Mouse (Mus musculus) testis, adult 2 months (tissue): ENCODE data around the gene 4930503B20Rik. TPM values are rescaled to one million over a fixed set of nuclear protein-coding genes. Genes with fewer than 3 reads are reported as not detected.

ENCODE experiments used
- H3K27ac ChIP-seq: fragments of 200-500 bp; 2 replicates; pipeline ENCODE4 v1.5.1; 2012; ENCODE audit warnings: low read depth, low read length; ENCODE audit not compliant: control insufficient read depth, insufficient read depth
- H3K27me3 ChIP-seq: fragments of 200-500 bp; 2 replicates; pipeline ENCODE4 v1.6.1; 2012; ENCODE audit warnings: mild to moderate bottlenecking, low read length, moderate library complexity; ENCODE audit not compliant: control insufficient read depth, insufficient read depth
- H3K36me3 ChIP-seq: fragments of 200-500 bp; 2 replicates; pipeline ENCODE4 v1.6.1; 2012; ENCODE audit warnings: mild to moderate bottlenecking, low read length; ENCODE audit not compliant: control insufficient read depth, insufficient read depth
- H3K4me1 ChIP-seq: fragments of 200-500 bp; 2 replicates; pipeline ENCODE4 v1.6.1; 2012; ENCODE audit warnings: low read length; ENCODE audit not compliant: control insufficient read depth, insufficient read depth
- H3K4me3 ChIP-seq: fragments of 200-500 bp; 2 replicates; pipeline ENCODE4 v1.5.1; 2012; ENCODE audit warnings: low read depth, mild to moderate bottlenecking, low read length, moderate library complexity, mixed read lengths; ENCODE audit not compliant: control insufficient read depth
- CTCF ChIP-seq: fragments of 200-500 bp; IDR thresholded peaks from 2 replicates; pipeline ENCODE4 v1.5.1; 2012; ENCODE audit warnings: low read depth, mild to moderate bottlenecking, inconsistent platforms, low read length, moderate library complexity; ENCODE audit not compliant: control insufficient read depth, insufficient read depth, insufficient replicate concordance
- POLR2A ChIP-seq: fragments of 200-500 bp; IDR thresholded peaks from 2 replicates; pipeline ENCODE4 v1.6.1; 2012; ENCODE audit warnings: low read depth, mild to moderate bottlenecking, inconsistent platforms, low read length, moderate library complexity; ENCODE audit not compliant: control insufficient read depth
- polyA plus RNA-seq: library from polyadenylated mRNA; depleted of rRNA; stranded (reverse); fragments of >200 nt; gene quantifications from 2 replicates; pipeline ENCODE4 v1.2.3, GENCODE M21; 2012

Gene 4930503B20Rik
- polyA plus RNA-seq, 1 experiment, result 256 TPM

DNA sequence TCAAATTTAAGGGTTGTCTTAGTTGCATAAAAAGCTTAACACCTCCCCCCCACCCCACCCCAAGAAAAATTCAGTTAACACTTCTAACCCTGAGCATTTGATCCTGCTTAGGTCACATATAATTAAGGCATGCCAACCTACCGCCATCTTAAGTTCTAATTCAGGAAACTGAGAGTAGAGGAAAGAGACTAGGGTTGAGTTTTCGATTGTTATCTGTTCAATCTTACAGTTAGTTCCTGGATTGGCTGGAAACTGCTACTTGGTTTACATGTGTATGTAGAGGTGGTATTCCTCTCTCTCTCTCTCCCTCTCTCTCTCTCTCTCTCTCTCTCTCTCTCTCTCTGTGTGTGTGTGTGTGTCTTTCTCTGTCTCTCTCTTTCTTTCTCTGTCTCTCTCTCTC is 32.0 kb upstream of the 4930503B20Rik start:
- TF ChIP-seq CTCF (no peak), POLR2A (no peak)
- Histone ChIP-seq H3K27ac (no peak overlapping the region), H3K27me3 (peaks cover 8% of the 10 kb centered on the region; the same call in 1 of the 2 replicates), H3K4me3 (no peak overlapping the region), H3K4me1 (peaks cover 18% of the 10 kb centered on the region), H3K36me3 (no peaks in the 10 kb centered on the region)

DNA sequence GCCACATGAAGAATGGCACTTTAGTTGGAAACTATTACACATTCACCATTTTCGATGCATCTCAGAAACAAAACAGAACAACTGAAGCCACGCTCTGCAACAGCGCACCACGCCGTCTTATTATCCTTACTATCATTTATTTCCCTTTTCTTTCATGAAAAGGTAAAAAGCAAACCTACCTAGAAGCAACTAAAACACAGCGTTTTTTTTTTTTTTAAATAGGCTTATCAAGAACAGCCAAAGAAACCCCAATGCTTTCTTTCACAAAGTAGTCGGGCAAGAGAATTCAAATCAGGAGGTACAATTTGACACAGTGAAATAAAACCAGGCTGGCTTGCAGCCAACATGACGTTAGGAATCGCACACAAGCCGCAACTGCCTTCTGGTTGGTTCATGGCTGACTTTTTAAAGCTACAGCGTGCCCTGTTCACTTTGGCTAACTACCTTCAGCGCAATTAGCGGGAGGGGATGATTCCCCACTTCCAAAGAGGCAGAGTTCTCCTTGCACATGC is 31.1 kb upstream of the 4930503B20Rik start:
- Histone ChIP-seq H3K4me3 (no peak overlapping the region), H3K36me3 (no peaks in the 10 kb centered on the region), H3K4me1 (peaks cover 16% of the 10 kb centered on the region), H3K27me3 (peaks cover 8% of the 10 kb centered on the region; the same call in 1 of the 2 replicates), H3K27ac (no peak overlapping the region)
- no peak for TF ChIP-seq CTCF
- TF ChIP-seq POLR2A, result no peak

DNA sequence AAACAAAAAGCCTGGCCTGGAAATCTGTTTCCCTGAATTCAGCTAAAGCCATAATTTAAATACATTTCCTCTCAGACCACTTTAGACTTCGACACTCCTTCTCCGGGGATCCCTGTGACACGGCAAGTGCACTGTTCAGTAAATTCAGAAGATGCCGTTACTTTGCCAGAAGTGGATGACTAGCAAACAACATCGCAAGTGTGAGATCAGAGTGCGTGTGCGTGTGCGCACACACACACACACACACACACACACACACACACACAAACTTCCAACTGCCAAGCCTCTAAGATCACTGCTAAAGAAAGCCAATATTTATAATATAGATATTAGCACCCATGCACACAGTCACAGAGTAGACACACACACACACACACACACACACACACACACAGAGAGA is 30.6 kb upstream of the 4930503B20Rik start:
- peaks cover 8% of the 10 kb centered on the region; the same call in 1 of the 2 replicates for H3K27me3 ChIP-seq
- peaks cover 16% of the 10 kb centered on the region for H3K4me1 ChIP-seq
- no peak overlapping the region for H3K4me3 ChIP-seq
- no peak overlapping the region for H3K27ac ChIP-seq
- no peaks in the 10 kb centered on the region for H3K36me3 ChIP-seq
- TF ChIP-seq POLR2A (no peak), CTCF (no peak)

DNA sequence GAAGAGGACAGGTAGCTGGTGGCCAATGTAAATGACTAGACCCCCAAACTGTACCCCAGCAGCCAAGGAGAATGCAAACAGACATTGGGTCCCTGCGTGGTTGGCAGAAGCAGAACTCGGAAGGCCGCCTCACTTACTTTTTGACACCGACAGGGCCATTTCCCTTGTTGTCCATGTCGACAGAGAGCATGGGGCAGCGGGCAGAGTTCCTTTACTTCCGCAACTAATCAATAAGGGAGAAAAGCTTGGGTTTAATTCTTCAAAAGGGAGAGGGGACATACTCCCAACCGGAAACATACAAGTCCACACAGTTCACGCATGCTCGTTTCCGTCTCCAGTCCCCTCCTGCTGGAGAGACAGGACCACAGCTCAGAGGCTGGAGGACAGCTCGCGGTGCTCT is 29.5 kb upstream of the 4930503B20Rik start:
- Histone ChIP-seq H3K27ac (no peak overlapping the region), H3K27me3 (peaks cover 8% of the 10 kb centered on the region; the same call in 1 of the 2 replicates), H3K36me3 (no peaks in the 10 kb centered on the region), H3K4me1 (peaks cover 16% of the 10 kb centered on the region), H3K4me3 (no peak overlapping the region)
- TF ChIP-seq CTCF (no peak), POLR2A (no peak)

DNA sequence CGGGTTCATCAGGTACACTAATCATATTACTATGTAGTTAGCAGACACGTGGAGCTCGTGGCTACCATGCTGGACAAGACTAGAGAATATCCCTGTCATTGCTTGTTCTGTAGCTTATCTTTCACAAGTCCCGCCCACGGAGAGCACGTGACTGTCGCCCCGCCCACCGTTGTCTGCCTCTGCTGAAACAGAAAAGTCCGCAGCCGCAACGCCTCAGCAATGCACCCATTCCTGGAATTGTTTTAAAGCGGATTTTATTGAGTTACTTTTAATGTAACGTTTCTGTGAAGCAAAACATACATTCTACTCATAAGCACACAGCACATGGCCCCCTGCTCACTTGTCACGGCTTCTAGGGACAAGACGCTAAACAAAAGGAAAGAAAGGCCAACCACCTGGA is 28.5 kb upstream of the 4930503B20Rik start:
- H3K4me3 ChIP-seq, result peak overlapping the region; percentile 5; the same call in 1 of the 2 replicates
- no peak for TF ChIP-seq CTCF
- no peak for TF ChIP-seq POLR2A
- H3K27me3 ChIP-seq, result no peaks in the 10 kb centered on the region
- peaks cover 8% of the 10 kb centered on the region for H3K4me1 ChIP-seq
- H3K27ac ChIP-seq, result no peak overlapping the region
- H3K36me3 ChIP-seq, result no peaks in the 10 kb centered on the region

DNA sequence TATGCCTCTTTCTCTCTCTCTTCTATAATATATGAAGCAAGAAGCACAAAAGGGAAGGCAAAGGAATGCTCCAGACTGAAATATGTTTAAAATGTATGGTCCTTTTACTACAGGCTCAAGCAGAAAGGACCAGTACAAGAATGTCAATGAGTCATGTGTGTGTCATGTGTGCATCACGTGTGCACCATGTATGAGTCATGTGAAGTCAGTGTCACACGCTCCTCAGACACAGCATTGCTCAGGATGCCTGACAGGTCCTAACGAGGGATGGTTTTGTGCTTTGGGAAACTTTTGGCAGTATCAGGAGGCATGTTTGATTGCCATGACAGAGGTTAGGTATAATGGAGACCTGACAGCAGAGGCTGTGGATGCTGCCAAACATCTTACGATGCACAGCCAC is 25.1 kb upstream of the 4930503B20Rik start:
- Histone ChIP-seq H3K27ac (no peak overlapping the region), H3K4me1 (peaks cover 6% of the 10 kb centered on the region), H3K36me3 (no peaks in the 10 kb centered on the region), H3K27me3 (no peaks in the 10 kb centered on the region), H3K4me3 (no peak overlapping the region)
- TF ChIP-seq CTCF (no peak), POLR2A (no peak)

DNA sequence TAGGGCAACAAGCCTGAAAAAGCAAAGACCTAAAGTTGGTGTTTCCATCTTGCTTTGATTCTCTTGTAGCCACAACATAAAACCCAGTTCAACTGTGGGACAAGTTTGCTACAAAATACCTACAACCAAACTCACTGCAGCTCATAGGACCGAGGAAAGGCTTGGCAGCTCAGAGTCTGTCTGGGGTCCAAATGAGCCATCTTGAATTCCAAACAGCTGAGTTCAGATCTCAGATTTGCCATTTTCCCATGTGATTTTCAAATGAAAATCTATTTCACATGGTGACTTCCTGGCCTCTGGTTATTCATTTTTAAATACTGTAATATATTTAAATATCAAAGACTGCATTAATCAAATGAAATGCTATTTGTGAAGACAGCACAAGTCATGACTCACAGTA is 24.0 kb upstream of the 4930503B20Rik start:
- H3K27me3 ChIP-seq, result no peaks in the 10 kb centered on the region
- TF ChIP-seq CTCF, result no peak
- TF ChIP-seq POLR2A, result no peak
- H3K36me3 ChIP-seq, result no peaks in the 10 kb centered on the region

DNA sequence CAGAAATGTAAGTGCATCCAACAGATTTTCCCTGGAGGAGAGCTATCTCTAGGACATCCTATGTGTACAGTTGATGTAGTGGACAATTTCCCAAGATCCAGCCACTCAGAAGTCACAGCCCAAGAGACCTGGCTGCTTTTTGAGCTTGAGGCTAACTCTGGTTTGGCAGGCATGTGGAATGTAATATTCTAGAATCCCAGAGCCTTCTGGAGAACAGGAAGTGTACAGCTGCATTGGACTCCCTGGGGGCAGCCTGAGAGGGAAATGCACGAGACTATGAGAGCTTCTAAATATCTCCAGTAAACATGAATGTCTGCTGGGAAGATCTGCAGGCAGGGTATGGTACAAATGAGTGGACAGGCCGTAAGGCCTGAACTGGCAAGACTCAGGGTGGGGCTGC is 20.0 kb upstream of the 4930503B20Rik start:
- no peaks in the 10 kb centered on the region for H3K36me3 ChIP-seq
- TF ChIP-seq POLR2A (no peak), CTCF (no peak)
- no peaks in the 10 kb centered on the region for H3K27me3 ChIP-seq
- H3K27ac ChIP-seq, result no peak overlapping the region
- H3K4me3 ChIP-seq, result no peak overlapping the region
- H3K4me1 ChIP-seq, result no peaks in the 10 kb centered on the region

More for the DNA sequence above, 24.0 kb upstream of the 4930503B20Rik start:
- H3K27ac ChIP-seq, result no peak overlapping the region
- H3K4me3 ChIP-seq, result no peak overlapping the region
- H3K4me1 ChIP-seq, result peaks cover 3% of the 10 kb centered on the region
